Mouse (Mus musculus) heart, adult 2 months (tissue): Measurements from ENCODE around the gene Uck2. TPM values are rescaled to one million over a fixed set of nuclear protein-coding genes. Genes with fewer than 3 reads are reported as not detected.

ENCODE experiments used
- DNase-seq, 2 experiments: peaks; one replicate each; pipeline ENCODE4 v3.0.0; 2021
- H3K27ac ChIP-seq: fragments of 200-600 bp; 2 replicates; pipeline ENCODE4 v1.8.1; 2022
- H3K27me3 ChIP-seq: fragments of 200-500 bp; 2 replicates; pipeline ENCODE4 v1.6.1; 2012; ENCODE audit warnings: mild to moderate bottlenecking, low read length, inconsistent platforms, mixed read lengths; ENCODE audit not compliant: control insufficient read depth, insufficient read depth
- H3K36me3 ChIP-seq: fragments of 200-500 bp; 2 replicates; pipeline ENCODE4 v1.6.1; 2012; ENCODE audit warnings: low read length, inconsistent platforms; ENCODE audit not compliant: control insufficient read depth, insufficient read depth
- H3K4me1 ChIP-seq: fragments of 200-500 bp; 2 replicates; pipeline ENCODE4 v1.6.1; 2011; ENCODE audit warnings: low read length; ENCODE audit not compliant: control insufficient read depth, insufficient read depth
- H3K4me3 ChIP-seq: fragments of 200-600 bp; 2 replicates; pipeline ENCODE4 v1.8.1; 2022
- H3K79me2 ChIP-seq: fragments of 200-500 bp; replicated peaks from 2 replicates; pipeline ENCODE4 v1.6.1; 2012; ENCODE audit warnings: mild to moderate bottlenecking, inconsistent platforms, low read length, moderate library complexity, mixed read lengths; ENCODE audit not compliant: control insufficient read depth, insufficient read depth
- H3K9ac ChIP-seq: fragments of 200-500 bp; 2 replicates; pipeline ENCODE4 v1.6.1; 2012; ENCODE audit warnings: low read depth, mild to moderate bottlenecking, control low read depth, inconsistent platforms, low read length, mixed read lengths
- CTCF ChIP-seq: fragments of 200-600 bp; IDR thresholded peaks from 2 replicates; pipeline ENCODE4 v1.8.1; 2022; ENCODE audit warnings: antibody characterized with exemption, mild to moderate bottlenecking, moderate library complexity
- EP300 ChIP-seq: fragments of 200-500 bp; IDR thresholded peaks from 2 replicates; pipeline ENCODE4 v1.6.1; 2011; ENCODE audit warnings: low read depth, low read length, control low read depth; ENCODE audit not compliant: insufficient read depth
- POLR2A ChIP-seq: fragments of 200-500 bp; IDR thresholded peaks from 2 replicates; pipeline ENCODE4 v1.6.1; 2011; ENCODE audit warnings: mild to moderate bottlenecking, low read depth, low read length, control low read depth; ENCODE audit not compliant: insufficient read depth
- WGBS: fragments of 180-500 bp; shearing (Covaris S2); methylation state at CpG from one replicate; pipeline ENCODE4 v1.1.7; 2018; 5-methylcytosine and 5-hydroxymethylcytosine counted together
- intact Hi-C: fragments of 180-260 bp; cut with DNase I; formaldehyde crosslinking; loops from one replicate; pipeline ENCODE4 v1.15.1; 2025
- polyA plus RNA-seq: library from polyadenylated mRNA; depleted of rRNA; stranded (reverse); fragments of >200 nt; gene quantifications from 2 replicates; pipeline ENCODE4 v1.2.3, GENCODE M21; 2012
- total RNA-seq, 2 experiments: library from RNA; stranded (reverse); gene quantifications; 2 replicates each; pipeline ENCODE4 v1.2.3; 2021

Gene Uck2
- total and polyA plus RNA-seq, 3 experiments: 21.4 to 57.6 (median 45.9) TPM

DNA sequence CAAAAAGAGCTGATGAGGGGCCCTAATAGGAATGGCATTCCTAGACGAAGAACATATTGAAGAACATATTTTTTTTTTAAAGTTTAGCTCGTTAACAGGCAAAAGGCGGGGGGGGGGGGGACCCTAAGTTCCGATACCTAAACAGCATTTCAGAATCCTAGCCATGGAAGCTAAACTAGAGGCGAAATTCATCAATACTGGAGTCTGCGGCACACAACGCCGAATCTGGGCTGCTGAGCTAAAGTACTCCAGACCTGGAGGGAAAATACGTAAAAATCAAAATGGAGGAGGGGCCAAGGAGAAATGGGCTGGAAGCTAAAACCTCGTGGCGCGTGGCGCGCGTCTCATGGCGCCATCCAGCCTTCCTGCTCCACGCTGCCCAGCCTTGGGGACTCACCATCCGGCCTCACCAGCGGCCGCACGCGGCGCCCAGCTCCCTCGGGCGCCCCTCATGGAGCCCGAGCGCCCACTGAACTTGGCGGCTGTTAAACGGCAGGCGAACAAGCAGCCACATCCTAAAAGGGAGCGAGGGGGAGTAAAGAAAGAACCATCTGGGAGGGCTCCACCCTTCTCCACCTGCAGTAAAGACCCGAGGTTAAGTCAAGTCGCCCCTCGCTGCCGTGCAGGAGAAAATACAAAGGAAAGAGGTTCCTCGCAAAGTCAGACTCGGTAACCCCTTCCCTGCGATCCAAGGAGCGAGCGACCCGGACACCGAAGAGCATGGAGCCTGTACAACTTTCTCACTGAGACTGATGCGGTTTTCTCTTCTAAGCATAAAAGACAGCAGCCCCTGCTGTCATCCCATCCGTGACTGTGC lies 1.5 kb downstream of the Uck2 start:
- intact Hi-C loops: no loop called here
- Histone ChIP-seq H3K36me3 (no peaks in the 10 kb centered on the region; the same call in 1 of the 2 replicates), H3K9ac (peak overlapping the region; percentile 89), H3K79me2 (no peaks in the 10 kb centered on the region; the same call in none of the 2 replicates), H3K4me1 (no peaks in the 10 kb centered on the region; the same call in 1 of the 2 replicates), H3K27me3 (no peaks in the 10 kb centered on the region; the same call in 1 of the 2 replicates), H3K27ac (peak overlapping the region; percentile 82), H3K4me3 (peak overlapping the region; percentile 82)
- 2% methylated on average over 41 of the region's 44 CpGs for WGBS
- no peak for TF ChIP-seq POLR2A
- no peak for TF ChIP-seq CTCF
- no peak for TF ChIP-seq EP300
- DNase-seq: peak in 1 of 2 experiments; percentile 43

DNA sequence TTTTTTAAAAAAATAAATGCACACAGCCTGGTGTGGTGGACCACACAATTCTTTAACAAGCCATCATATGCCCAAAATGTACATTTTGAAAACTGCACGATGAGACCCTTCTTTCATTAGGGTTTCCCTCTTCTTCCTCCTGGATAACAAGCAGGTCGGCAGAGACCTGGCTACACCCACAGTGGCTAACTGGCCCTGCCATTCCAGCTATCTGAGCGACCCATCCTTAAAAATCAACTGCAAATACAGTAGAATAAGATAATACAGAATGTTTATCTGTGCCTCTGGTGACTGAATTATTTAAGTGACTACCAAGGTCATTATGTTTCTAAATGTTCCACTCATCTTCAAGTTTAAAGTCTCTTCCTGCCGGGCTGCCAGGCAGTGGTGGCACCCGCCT lies 2.4 kb downstream of the Uck2 start:
- H3K27ac ChIP-seq: no peak overlapping the region
- no peak for TF ChIP-seq POLR2A
- TF ChIP-seq CTCF: no peak
- TF ChIP-seq EP300: no peak

DNA sequence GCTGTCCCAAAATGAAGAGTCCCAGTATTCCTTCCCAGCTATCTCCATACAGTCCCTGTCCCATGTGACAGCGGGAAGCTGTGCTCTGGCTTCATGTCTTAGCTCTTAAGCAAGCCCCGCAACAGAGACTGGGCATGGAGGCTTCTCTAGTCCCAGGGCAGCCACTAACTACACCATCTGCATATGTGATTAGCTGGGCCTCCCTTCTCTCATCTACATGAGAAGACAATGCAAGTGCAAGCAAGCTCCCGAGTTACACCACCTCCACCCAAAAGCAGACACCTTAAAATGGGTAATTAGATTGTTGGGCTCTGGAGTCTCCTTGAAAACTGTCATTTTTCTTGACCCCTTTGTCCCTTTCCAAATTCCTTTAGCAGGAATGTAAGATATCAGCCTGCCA lies 3.0 kb downstream of the Uck2 start:
- 74% methylated on average over 3 of the region's 3 CpGs for WGBS
- Histone ChIP-seq H3K9ac (no peak overlapping the region), H3K4me1 (no peaks in the 10 kb centered on the region; the same call in 1 of the 2 replicates), H3K4me3 (no peak overlapping the region), H3K27ac (no peak overlapping the region), H3K27me3 (no peaks in the 10 kb centered on the region), H3K36me3 (no peaks in the 10 kb centered on the region; the same call in 1 of the 2 replicates), H3K79me2 (no peaks in the 10 kb centered on the region; the same call in none of the 2 replicates)
- DNase-seq: no peak
- TF ChIP-seq CTCF: no peak
- no peak for TF ChIP-seq EP300
- TF ChIP-seq POLR2A: no peak
- intact Hi-C loops: no loop called here

More for the DNA sequence above, 2.4 kb downstream of the Uck2 start:
- intact Hi-C loops: no loop called here
- H3K4me3 ChIP-seq: no peak overlapping the region
- H3K4me1 ChIP-seq: no peaks in the 10 kb centered on the region; the same call in 1 of the 2 replicates
- 64% methylated on average over 5 of the region's 5 CpGs for WGBS
- H3K36me3 ChIP-seq: no peaks in the 10 kb centered on the region; the same call in 1 of the 2 replicates
- H3K9ac ChIP-seq: no peak overlapping the region
- H3K79me2 ChIP-seq: no peaks in the 10 kb centered on the region; the same call in none of the 2 replicates
- no peak for DNase-seq
- no peaks in the 10 kb centered on the region for H3K27me3 ChIP-seq

DNA sequence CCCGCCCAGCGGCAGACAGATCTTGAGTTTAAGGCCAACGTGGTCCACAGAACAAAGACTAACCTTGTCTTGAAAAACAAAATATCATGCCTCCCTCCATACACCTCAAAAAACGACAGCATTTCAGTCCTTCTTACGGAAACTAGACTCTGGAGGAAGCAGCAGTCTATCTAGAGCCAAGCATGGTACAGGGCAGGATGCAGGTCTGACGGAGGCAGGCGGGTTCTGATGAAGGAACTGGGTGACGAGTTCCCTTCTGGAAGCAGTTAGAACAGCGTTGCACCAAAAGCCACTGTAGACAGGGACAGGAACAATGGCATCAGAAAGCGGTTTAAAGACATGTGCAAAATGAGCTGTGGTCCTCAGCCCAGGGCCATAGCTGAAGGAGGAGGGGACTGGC lies 5.1 kb downstream of the Uck2 start:
- 69% methylated on average over 10 of the region's 10 CpGs for WGBS

DNA sequence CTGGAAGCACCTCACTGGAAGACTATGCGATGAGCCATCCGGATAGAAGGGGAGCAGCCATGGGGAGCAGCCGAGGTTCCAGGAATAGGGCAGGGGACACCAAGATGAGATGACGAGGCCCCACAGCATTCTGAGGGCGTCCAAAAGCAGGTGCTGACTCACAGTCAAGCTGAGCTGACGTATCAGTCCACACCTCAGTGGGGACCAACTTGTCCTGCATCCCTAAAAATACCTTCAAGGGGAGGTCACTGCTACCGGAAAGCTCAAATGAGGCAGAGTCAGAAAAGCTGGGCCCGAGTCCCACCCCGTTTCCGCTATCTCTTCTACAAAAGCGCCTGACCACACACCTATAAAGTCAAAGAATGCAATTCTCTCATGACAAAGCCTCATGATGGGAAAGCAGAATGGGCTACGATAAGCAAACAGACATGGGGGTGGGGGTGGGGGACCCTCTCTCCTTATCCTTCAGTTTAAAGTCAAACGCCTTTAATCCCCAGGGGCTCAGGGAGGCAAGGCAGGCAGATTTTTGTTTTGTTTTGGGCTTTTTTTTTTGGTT lies 5.9 kb downstream of the Uck2 start:
- peaks cover 2% of the 10 kb centered on the region; the same call in 1 of the 2 replicates for H3K4me1 ChIP-seq

More for the DNA sequence above, 5.1 kb downstream of the Uck2 start:
- Histone ChIP-seq H3K27ac (no peak overlapping the region), H3K4me1 (peaks cover 2% of the 10 kb centered on the region; the same call in 1 of the 2 replicates), H3K27me3 (no peaks in the 10 kb centered on the region), H3K79me2 (no peaks in the 10 kb centered on the region; the same call in none of the 2 replicates), H3K4me3 (no peak overlapping the region), H3K9ac (no peak overlapping the region), H3K36me3 (no peaks in the 10 kb centered on the region; the same call in 1 of the 2 replicates)
- intact Hi-C loops: no loop called here
- TF ChIP-seq POLR2A (no peak), EP300 (no peak), CTCF (no peak)
- DNase-seq: no peak

More for the DNA sequence above, 5.9 kb downstream of the Uck2 start:
- WGBS: 64% methylated on average over 13 of the region's 13 CpGs
- intact Hi-C loops: no loop called here
- TF ChIP-seq EP300 (0 out of 2 replicates have a peak, but pooled peaks have one; percentile 21), CTCF (no peak)
- H3K36me3 ChIP-seq: no peaks in the 10 kb centered on the region; the same call in 1 of the 2 replicates
- no peaks in the 10 kb centered on the region for H3K27me3 ChIP-seq
- no peak overlapping the region for H3K9ac ChIP-seq
- peak in 1 of 2 experiments; percentile 47 for DNase-seq
- no peak overlapping the region for H3K4me3 ChIP-seq
- peak overlapping the region; percentile 61 for H3K27ac ChIP-seq
- no peaks in the 10 kb centered on the region; the same call in none of the 2 replicates for H3K79me2 ChIP-seq
